Mouse (Mus musculus) erythroblast, embryonic 14.5 days (primary cell): ENCODE results near the gene Cd300c. TPM values are rescaled to one million over a fixed set of nuclear protein-coding genes. Genes with fewer than 3 reads are reported as not detected.
"Not testable (repeated sequence)": the region's sequence is repeated elsewhere in the genome, so short reads cannot be mapped to it uniquely, and the experiment has no call there.

Experiments
- H3K27me3 ChIP-seq: 2 replicates; pipeline ENCODE4 v1.6.1; 2012; ENCODE audit warnings: inconsistent platforms; ENCODE audit not compliant: control insufficient read depth
- H3K36me3 ChIP-seq: 2 replicates; pipeline ENCODE4 v1.6.1; 2012; ENCODE audit warnings: mild to moderate bottlenecking, inconsistent platforms; ENCODE audit not compliant: control insufficient read depth
- H3K4me1 ChIP-seq: 2 replicates; pipeline ENCODE4 v1.6.1; 2012; ENCODE audit warnings: inconsistent platforms; ENCODE audit not compliant: control insufficient read depth
- H3K4me3 ChIP-seq: replicated peaks from 2 replicates; pipeline ENCODE3; 2012; ENCODE audit warnings: moderate library complexity, mild to moderate bottlenecking, inconsistent platforms
- H3K9me3 ChIP-seq: 2 replicates; pipeline ENCODE4 v1.6.1; 2012; ENCODE audit warnings: low read length, inconsistent platforms, mixed read lengths; ENCODE audit not compliant: control insufficient read depth
- GATA1 ChIP-seq: IDR thresholded peaks from 2 replicates; pipeline ENCODE4 v1.6.1; 2012; ENCODE audit warnings: low read length, inconsistent platforms, mixed read lengths
- TAL1 ChIP-seq: IDR thresholded peaks from 3 replicates; pipeline ENCODE4 v1.6.1; 2012; ENCODE audit warnings: low read length, inconsistent platforms, mixed read lengths
- polyA plus RNA-seq: library from polyadenylated mRNA; stranded (reverse); fragments of >175 nt; gene quantifications from 2 replicates; pipeline ENCODE4 v1.2.3, GENCODE M21; 2012

The Cd300c gene
- polyA plus RNA-seq, result not detected in 2 replicates

- Histone ChIP-seq H3K36me3 (no peaks in the 10 kb centered on the region), H3K4me1 (no peaks in the 10 kb centered on the region), H3K4me3 (no peak within 1 kb of the TSS), H3K9me3 (no peaks in the 10 kb centered on the region), H3K27me3 (no peaks in the 10 kb centered on the region)
- TF ChIP-seq GATA1, result no peak
- TF ChIP-seq TAL1, result no peak
Observed at GRCm38 (mm10) chr11:114968752-114969207, at the start of gene Cd300c. Gene Cd300c (minus strand): TSS chr11:114969157.

GRCm38 (mm10) chr11:115016093-115016492 is 47.1 kb upstream of the Cd300c start, which contains the start of gene Cd300ld2:
Gene Cd300ld2 (minus strand): TSS chr11:115016193.
- not testable (repeated sequence) for H3K9me3 ChIP-seq, H3K27me3 ChIP-seq, H3K4me3 ChIP-seq, H3K36me3 ChIP-seq, H3K4me1 ChIP-seq

DNA sequence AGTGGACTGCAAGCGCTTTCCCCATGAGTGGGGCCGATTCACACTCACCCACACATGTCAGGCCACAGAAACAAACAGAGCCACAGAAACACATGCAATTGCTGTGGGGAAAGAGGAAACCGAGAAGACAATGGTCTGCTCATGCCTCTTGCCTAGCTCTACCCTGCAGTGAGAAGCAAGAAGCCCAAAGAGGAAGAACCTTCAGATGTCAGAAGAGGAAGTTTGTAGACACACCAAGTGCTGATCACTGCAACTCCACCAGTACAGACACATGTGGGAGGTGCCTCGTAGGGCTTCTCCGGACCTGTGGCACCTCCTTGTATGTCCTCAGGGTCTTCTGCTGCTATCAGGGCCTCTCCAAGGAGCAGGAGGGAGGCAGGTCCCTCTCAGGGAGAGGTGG is 35.1 kb upstream of the Cd300c start:
- Histone ChIP-seq H3K4me3 (no peak overlapping the region), H3K9me3 (no peaks in the 10 kb centered on the region), H3K4me1 (no peaks in the 10 kb centered on the region), H3K27me3 (no peaks in the 10 kb centered on the region), H3K36me3 (no peaks in the 10 kb centered on the region)
- TF ChIP-seq GATA1, result no peak
- TF ChIP-seq TAL1, result no peak

- TF ChIP-seq TAL1 (no peak), GATA1 (no peak)
- H3K4me3 ChIP-seq, result no peak within 1 kb of the TSS
- no peaks in the 10 kb centered on the region for H3K4me1 ChIP-seq
- no peaks in the 10 kb centered on the region for H3K36me3 ChIP-seq
- H3K9me3 ChIP-seq, result no peaks in the 10 kb centered on the region
- H3K27me3 ChIP-seq, result no peaks in the 10 kb centered on the region
Observed at GRCm38 (mm10) chr11:115001474-115002040, 32.6 kb upstream of the Cd300c start, which contains the start of gene Cd300c2. Gene Cd300c2 (minus strand): TSS chr11:115001880.

DNA sequence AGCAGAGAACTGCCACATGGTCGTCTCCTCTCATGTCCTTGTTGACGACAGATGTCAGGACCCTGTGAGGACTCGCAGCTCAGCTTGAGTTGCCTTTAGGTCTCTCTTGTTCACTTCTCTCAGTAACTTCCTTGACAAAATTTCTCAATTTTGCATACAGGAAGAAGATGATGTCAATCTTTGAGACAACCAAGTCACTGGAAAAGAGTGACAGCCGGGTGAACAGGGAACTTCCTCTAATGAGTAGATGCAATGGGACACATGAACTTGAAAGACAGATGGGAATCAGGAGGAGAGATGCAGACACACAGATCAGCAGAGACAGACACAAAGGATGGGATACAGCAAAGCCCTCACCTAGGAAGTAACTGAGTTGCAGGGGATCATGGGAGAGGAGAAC is 20.8 kb upstream of the Cd300c start, which contains the start of gene Cd300ld:
Gene Cd300ld, minus strand, starts transcription at position 130 of the 400 bp plus-strand sequence.
- Histone ChIP-seq H3K4me1 (no peaks in the 10 kb centered on the region), H3K4me3 (no peak within 1 kb of the TSS), H3K27me3 (0 out of 2 replicates have a peak, but pooled peaks cover 2% of the 10 kb centered on the region), H3K36me3 (no peaks in the 10 kb centered on the region), H3K9me3 (no peaks in the 10 kb centered on the region)
- TF ChIP-seq TAL1 (no peak), GATA1 (no peak)

DNA sequence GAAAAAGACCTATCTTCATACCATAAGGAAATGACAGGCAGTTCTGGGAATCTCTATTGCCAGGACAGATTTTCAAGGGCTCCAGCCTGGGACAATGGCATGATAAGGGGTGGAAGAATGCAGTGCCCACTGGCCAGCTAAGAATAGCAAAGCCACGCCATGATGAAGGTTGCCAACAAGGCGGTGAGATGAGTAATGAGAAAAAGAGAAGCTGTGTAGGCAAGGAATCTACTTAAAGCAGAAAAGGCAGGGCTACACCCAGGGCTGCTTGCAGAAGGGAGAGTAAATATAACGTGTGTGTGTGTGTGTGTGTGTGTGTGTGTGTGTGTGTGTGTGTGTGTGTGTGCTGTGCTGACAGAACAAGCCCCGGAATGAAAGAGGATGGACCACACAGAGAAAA is 12.9 kb upstream of the Cd300c start:
- Histone ChIP-seq H3K36me3 (no peaks in the 10 kb centered on the region), H3K27me3 (no peaks in the 10 kb centered on the region), H3K4me3 (no peak overlapping the region), H3K4me1 (no peaks in the 10 kb centered on the region), H3K9me3 (no peaks in the 10 kb centered on the region)
- TF ChIP-seq GATA1 (no peak), TAL1 (no peak)

DNA sequence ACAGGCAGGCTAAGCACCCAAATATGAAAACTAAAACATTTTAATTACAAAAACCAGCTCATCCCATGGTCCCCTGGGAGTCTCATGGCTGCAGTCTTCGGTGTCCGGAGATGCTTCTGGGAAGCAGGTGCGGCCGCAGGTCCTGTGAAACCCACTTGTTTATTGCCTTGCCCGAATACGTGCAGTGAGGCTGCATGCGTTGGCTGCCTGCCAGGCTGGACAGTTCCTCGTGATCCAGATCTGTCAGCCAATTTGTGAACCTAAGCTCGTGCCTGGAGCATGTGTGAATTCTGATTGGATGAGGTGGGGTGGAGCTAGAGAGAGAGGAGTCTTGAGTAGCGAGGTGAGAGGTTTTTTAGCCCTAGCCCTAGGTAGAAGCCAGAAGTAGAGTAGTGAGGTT is 3.8 kb upstream of the Cd300c start:
- Histone ChIP-seq H3K27me3 (no peaks in the 10 kb centered on the region), H3K4me3 (no peak overlapping the region), H3K36me3 (no peaks in the 10 kb centered on the region), H3K4me1 (no peaks in the 10 kb centered on the region), H3K9me3 (no peaks in the 10 kb centered on the region; the same call in 1 of the 2 replicates)
- TF ChIP-seq TAL1 (no peak), GATA1 (no peak)

- Histone ChIP-seq H3K4me1 (no peaks in the 10 kb centered on the region), H3K27me3 (no peaks in the 10 kb centered on the region), H3K9me3 (no peaks in the 10 kb centered on the region), H3K4me3 (no peak overlapping the region), H3K36me3 (no peaks in the 10 kb centered on the region)
- TF ChIP-seq GATA1 (no peak), TAL1 (no peak)
Observed at GRCm38 (mm10) chr11:114965182-114965828, 3.7 kb downstream of the Cd300c start.

DNA sequence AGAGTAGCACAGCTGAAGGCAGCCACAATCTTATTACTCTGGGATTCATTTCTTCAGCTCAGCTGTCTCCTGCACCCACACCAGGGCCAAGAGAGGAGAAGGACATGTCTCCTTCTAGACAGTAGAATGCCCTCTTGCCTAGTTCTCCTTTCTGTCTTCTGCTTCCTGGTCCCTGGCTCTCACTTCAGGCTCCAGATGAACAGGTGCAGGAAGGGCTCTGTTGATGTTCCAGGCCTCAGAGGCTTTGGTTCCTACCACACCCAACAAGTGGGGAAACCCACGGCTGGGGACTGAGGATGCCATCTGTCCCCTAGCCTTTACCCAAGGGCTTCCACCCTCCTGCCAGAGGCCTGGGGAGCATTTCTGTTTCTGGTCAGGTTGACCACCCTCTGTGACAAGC is 8.6 kb downstream of the Cd300c start:
- TF ChIP-seq TAL1 (no peak), GATA1 (no peak)
- H3K36me3 ChIP-seq, result no peaks in the 10 kb centered on the region
- H3K4me3 ChIP-seq, result no peak overlapping the region
- no peaks in the 10 kb centered on the region for H3K9me3 ChIP-seq
- H3K4me1 ChIP-seq, result no peaks in the 10 kb centered on the region
- no peaks in the 10 kb centered on the region for H3K27me3 ChIP-seq
